Mouse (Mus musculus): ENCODE data around the gene Nol4l. TPM values are rescaled to one million over a fixed set of nuclear protein-coding genes. Genes with fewer than 3 reads are reported as not detected.

Nol4l gene
- polyA plus RNA-seq, 1 experiment from 2014 or later: 8.5 TPM

GRCm38 (mm10) chr2:153469764-153470163 lies 60.0 kb downstream of the Nol4l start:
- Histone ChIP-seq H3K4me2 (no peak overlapping the region), H3K36me3 (no peaks in the 10 kb centered on the region), H3K9ac (no peak overlapping the region), H3K9me3 (no peaks in the 10 kb centered on the region), H3K4me3 (no peak overlapping the region), H3K27ac (no peak overlapping the region), H3K4me1 (peaks cover 11% of the 10 kb centered on the region), H3K27me3 (no peaks in the 10 kb centered on the region)
- ATAC-seq (ENCODE audit: insufficient number of reproducible peaks, low FRiP score, low TSS enrichment, low read depth): no peak
- 45% methylated on average over 4 of the region's 4 CpGs for WGBS

- Histone ChIP-seq H3K27ac (no peak overlapping the region), H3K9me3 (no peaks in the 10 kb centered on the region), H3K4me2 (no peak overlapping the region), H3K36me3 (no peaks in the 10 kb centered on the region), H3K27me3 (no peaks in the 10 kb centered on the region), H3K4me3 (no peak overlapping the region), H3K4me1 (peaks cover 11% of the 10 kb centered on the region), H3K9ac (no peak overlapping the region)
- ATAC-seq (ENCODE audit: insufficient number of reproducible peaks, low FRiP score, low TSS enrichment, low read depth): no peak
- WGBS: 31% methylated on average over 2 of the region's 2 CpGs
Measured at GRCm38 (mm10) chr2:153469317-153469716, 60.5 kb downstream of the Nol4l start.

DNA sequence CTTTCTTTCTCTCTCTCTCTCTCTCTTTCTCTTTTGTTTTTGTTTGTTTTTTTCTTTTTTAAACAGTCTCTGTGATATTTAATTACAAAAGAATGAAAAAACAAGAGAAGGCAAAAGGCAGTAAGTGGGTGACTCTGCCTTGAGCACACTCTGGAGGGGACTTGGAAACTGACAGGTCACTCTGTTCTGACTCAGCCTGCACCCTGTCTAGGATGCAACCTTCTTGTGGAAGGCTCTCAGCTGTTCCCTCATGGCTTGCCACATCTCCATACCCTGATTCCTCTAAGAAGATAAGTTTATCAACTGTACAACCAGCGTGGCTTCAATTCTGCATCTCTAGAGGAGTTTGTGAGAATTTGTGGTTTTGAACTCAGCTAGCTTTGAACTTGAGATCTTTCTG lies 62.4 kb downstream of the Nol4l start:
- no peak for ATAC-seq (ENCODE audit: insufficient number of reproducible peaks, low FRiP score, low TSS enrichment, low read depth)
- Histone ChIP-seq H3K4me3 (no peak overlapping the region), H3K27ac (no peak overlapping the region), H3K27me3 (no peaks in the 10 kb centered on the region), H3K36me3 (no peaks in the 10 kb centered on the region), H3K4me2 (no peak overlapping the region), H3K4me1 (peaks cover 11% of the 10 kb centered on the region), H3K9me3 (no peaks in the 10 kb centered on the region), H3K9ac (no peak overlapping the region)
- WGBS: 85% methylated on average over 1 of the region's 1 CpGs

- Histone ChIP-seq H3K27ac (no peak overlapping the region), H3K36me3 (no peaks in the 10 kb centered on the region), H3K4me2 (no peak overlapping the region), H3K9me3 (no peaks in the 10 kb centered on the region), H3K4me1 (peaks cover 4% of the 10 kb centered on the region; the same call in 1 of the 2 replicates), H3K9ac (no peak overlapping the region), H3K4me3 (no peak overlapping the region), H3K27me3 (no peaks in the 10 kb centered on the region)
- no peak for ATAC-seq (ENCODE audit: insufficient number of reproducible peaks, low FRiP score, low TSS enrichment, low read depth)
- WGBS: 70% methylated on average over 3 of the region's 3 CpGs
Measured at GRCm38 (mm10) chr2:153463257-153463656, 66.5 kb downstream of the Nol4l start.

- no peak overlapping the region for H3K4me2 ChIP-seq
- H3K4me1 ChIP-seq: peaks cover 12% of the 10 kb centered on the region; the same call in 1 of the 2 replicates
- no peaks in the 10 kb centered on the region for H3K36me3 ChIP-seq
- no peak for ATAC-seq (ENCODE audit: insufficient number of reproducible peaks, low FRiP score, low TSS enrichment, low read depth)
- no peak overlapping the region for H3K9ac ChIP-seq
- no peaks in the 10 kb centered on the region for H3K27me3 ChIP-seq
- 30% methylated on average over 3 of the region's 3 CpGs for WGBS
- no peak overlapping the region for H3K4me3 ChIP-seq
- no peaks in the 10 kb centered on the region for H3K9me3 ChIP-seq
- peak overlapping the region; percentile 38; the same call in 1 of the 2 replicates for H3K27ac ChIP-seq
Measured at GRCm38 (mm10) chr2:153458022-153458441, 71.7 kb downstream of the Nol4l start.

DNA sequence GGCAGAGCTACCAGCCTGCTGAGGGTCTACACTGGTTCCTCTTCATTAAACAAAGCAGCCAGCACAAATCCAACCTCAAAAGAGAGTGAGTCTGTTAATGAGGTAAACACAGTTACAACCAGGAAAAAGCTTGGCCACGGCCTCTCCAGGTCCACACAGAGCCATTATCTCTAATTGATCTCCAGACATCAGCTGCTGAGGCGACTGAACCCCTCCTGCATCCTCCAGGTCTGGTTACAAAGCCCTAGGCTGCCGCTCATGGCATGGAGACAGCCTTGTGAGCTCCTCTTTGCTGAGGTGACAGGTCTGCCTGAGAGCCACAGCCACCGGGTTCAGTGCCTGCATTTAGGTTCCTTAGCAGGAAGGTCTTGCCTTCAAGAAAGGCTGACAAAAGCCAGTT lies 72.3 kb downstream of the Nol4l start:
- Histone ChIP-seq H3K27ac (no peak overlapping the region), H3K4me2 (no peak overlapping the region), H3K36me3 (no peaks in the 10 kb centered on the region), H3K9me3 (no peaks in the 10 kb centered on the region), H3K27me3 (no peaks in the 10 kb centered on the region), H3K9ac (no peak overlapping the region), H3K4me3 (no peak overlapping the region), H3K4me1 (peaks cover 12% of the 10 kb centered on the region; the same call in 1 of the 2 replicates)
- ATAC-seq (ENCODE audit: insufficient number of reproducible peaks, low FRiP score, low TSS enrichment, low read depth): no peak
- WGBS: 23% methylated on average over 4 of the region's 4 CpGs

GRCm38 (mm10) chr2:153454841-153455506 lies 74.8 kb downstream of the Nol4l start:
- no peak for ATAC-seq (ENCODE audit: insufficient number of reproducible peaks, low FRiP score, low TSS enrichment, low read depth)
- H3K27ac ChIP-seq: no peak overlapping the region
- H3K4me2 ChIP-seq: no peak overlapping the region
- H3K27me3 ChIP-seq: no peaks in the 10 kb centered on the region
- H3K9ac ChIP-seq: no peak overlapping the region
- WGBS: 62% methylated on average over 9 of the region's 9 CpGs
- no peak overlapping the region for H3K4me3 ChIP-seq
- no peaks in the 10 kb centered on the region for H3K9me3 ChIP-seq
- no peaks in the 10 kb centered on the region for H3K36me3 ChIP-seq
- H3K4me1 ChIP-seq: peaks cover 12% of the 10 kb centered on the region; the same call in 1 of the 2 replicates

DNA sequence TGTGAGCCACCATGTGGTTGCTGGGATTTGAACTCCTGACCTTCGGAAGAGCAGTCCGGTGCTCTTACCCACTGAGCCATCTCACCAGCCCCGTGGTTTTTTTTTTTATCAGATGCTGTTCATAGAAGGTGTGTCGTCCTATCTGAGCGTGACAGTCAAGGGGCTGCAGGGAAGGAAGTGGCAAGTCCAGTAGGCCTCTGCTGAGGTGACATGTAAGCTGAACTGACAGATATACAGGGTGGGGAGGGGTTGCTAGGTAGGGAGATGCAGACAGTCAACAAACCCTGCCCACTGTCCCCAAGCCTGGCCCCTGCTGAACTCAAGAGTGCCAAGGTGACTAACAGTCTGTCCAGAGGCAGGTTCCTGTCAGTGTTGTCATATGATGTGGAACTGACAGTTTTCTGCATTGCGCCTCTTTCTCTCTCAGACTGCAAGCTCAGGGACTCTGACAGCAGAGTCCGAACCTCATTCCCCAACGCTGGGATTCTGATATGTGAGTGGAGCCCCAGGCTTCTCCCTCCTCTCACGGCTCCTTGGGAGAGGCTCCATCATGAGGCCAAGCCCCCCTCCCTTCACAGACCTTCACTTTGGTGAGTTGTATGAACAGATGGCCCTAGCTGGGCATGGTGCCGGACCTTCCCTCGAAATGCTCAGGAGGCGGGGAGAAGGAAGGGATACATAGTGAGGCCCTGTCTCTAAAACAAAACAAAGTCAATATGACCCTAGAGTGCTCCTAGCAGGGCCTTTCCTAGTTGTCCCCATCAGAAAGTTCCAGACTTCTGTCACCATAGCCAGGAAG lies 75.6 kb downstream of the Nol4l start:
- Histone ChIP-seq H3K4me3 (no peak overlapping the region), H3K4me2 (no peak overlapping the region), H3K36me3 (no peaks in the 10 kb centered on the region), H3K27me3 (no peaks in the 10 kb centered on the region), H3K27ac (no peak overlapping the region), H3K9me3 (no peaks in the 10 kb centered on the region), H3K4me1 (peaks cover 12% of the 10 kb centered on the region; the same call in 1 of the 2 replicates), H3K9ac (no peak overlapping the region)
- WGBS: 70% methylated on average over 12 of the region's 12 CpGs
- ATAC-seq (ENCODE audit: insufficient number of reproducible peaks, low FRiP score, low TSS enrichment, low read depth): no peak

GRCm38 (mm10) chr2:153448519-153448918 lies 81.3 kb downstream of the Nol4l start:
- Histone ChIP-seq H3K36me3 (no peaks in the 10 kb centered on the region), H3K4me2 (no peak overlapping the region), H3K9ac (no peak overlapping the region), H3K4me1 (peaks cover 17% of the 10 kb centered on the region), H3K9me3 (no peaks in the 10 kb centered on the region), H3K27me3 (no peaks in the 10 kb centered on the region), H3K4me3 (no peak overlapping the region), H3K27ac (no peak overlapping the region)
- no peak for ATAC-seq (ENCODE audit: insufficient number of reproducible peaks, low FRiP score, low TSS enrichment, low read depth)
- 81% methylated on average over 6 of the region's 6 CpGs for WGBS

DNA sequence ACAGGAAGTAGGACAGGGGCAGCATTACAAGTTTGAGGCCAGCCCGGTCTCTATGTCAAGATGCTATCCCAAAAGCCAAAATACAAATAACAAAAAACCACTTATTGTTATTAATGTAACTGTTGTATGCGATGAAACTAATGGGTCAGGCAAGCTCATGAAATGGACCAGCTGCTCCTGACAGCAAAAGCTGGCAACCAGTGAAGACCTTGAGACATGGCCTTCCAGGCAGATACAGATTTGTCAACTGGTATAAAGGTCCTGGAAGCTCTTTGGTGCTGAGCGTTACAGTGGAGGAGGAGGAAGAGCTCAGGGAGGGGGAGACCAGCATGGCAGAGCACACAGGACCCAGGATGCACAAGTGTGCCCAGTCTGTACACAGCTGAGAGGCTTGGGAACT lies 82.1 kb downstream of the Nol4l start:
- Histone ChIP-seq H3K9me3 (no peaks in the 10 kb centered on the region), H3K27ac (no peak overlapping the region), H3K4me1 (peaks cover 25% of the 10 kb centered on the region), H3K4me3 (no peak overlapping the region), H3K27me3 (no peaks in the 10 kb centered on the region), H3K9ac (no peak overlapping the region), H3K4me2 (no peak overlapping the region), H3K36me3 (no peaks in the 10 kb centered on the region)
- ATAC-seq (ENCODE audit: insufficient number of reproducible peaks, low FRiP score, low TSS enrichment, low read depth): no peak
- WGBS: 82% methylated on average over 3 of the region's 3 CpGs

- Histone ChIP-seq H3K4me1 (peaks cover 37% of the 10 kb centered on the region), H3K9me3 (no peaks in the 10 kb centered on the region), H3K9ac (no peak overlapping the region), H3K4me2 (no peak overlapping the region), H3K27ac (no peak overlapping the region), H3K27me3 (no peaks in the 10 kb centered on the region), H3K4me3 (no peak overlapping the region), H3K36me3 (no peaks in the 10 kb centered on the region)
- 15% methylated on average over 4 of the region's 4 CpGs for WGBS
- no peak for ATAC-seq (ENCODE audit: insufficient number of reproducible peaks, low FRiP score, low TSS enrichment, low read depth)
Measured at GRCm38 (mm10) chr2:153446476-153446875, 83.3 kb downstream of the Nol4l start.

- Histone ChIP-seq H3K9me3 (no peaks in the 10 kb centered on the region), H3K4me2 (peak overlapping the region; percentile 99), H3K4me3 (peak overlapping the region; percentile 94), H3K36me3 (no peaks in the 10 kb centered on the region), H3K27me3 (no peaks in the 10 kb centered on the region), H3K4me1 (peaks cover 42% of the 10 kb centered on the region), H3K27ac (peak overlapping the region; percentile 90), H3K9ac (peak overlapping the region; percentile 54; the same call in 1 of the 2 replicates)
- ATAC-seq (ENCODE audit: insufficient number of reproducible peaks, low FRiP score, low TSS enrichment, low read depth): no peak
- WGBS: under 1% methylated on average over 8 of the region's 8 CpGs
Measured at GRCm38 (mm10) chr2:153446017-153446408, 83.8 kb downstream of the Nol4l start.

Data from limb, embryonic 15.5 days (tissue).